Mouse (Mus musculus): ENCODE measurements around the gene Nat8f6.
"Not testable (repeated sequence)": the region's sequence is repeated elsewhere in the genome, so short reads cannot be mapped to it uniquely, and the experiment has no call there.

Gene Nat8f6

GRCm38 (mm10) chr6:85836098-85836497 is 15.3 kb upstream of the Nat8f6 start:
- not testable (repeated sequence) for DNase-seq (ENCODE audit: low spot score)

GRCm38 (mm10) chr6:85835104-85835503 is 14.3 kb upstream of the Nat8f6 start:
- DNase-seq (ENCODE audit: low spot score) = not testable (repeated sequence)

- DNase-seq (ENCODE audit: low spot score) = not testable (repeated sequence)
These were observed 13.8 kb upstream of the Nat8f6 start for GRCm38 (mm10) chr6:85834504-85835100.

- DNase-seq (ENCODE audit: low spot score) = no peak
These were observed 11.1 kb upstream of the Nat8f6 start, which contains the start of gene Nat8 for GRCm38 (mm10) chr6:85831796-85832321. Gene Nat8, minus strand, starts transcription at chr6:85832082.

- DNase-seq (ENCODE audit: low spot score) = no peak
These were observed 8.7 kb upstream of the Nat8f6 start for GRCm38 (mm10) chr6:85829462-85829861.

GRCm38 (mm10) chr6:85825886-85826285 is 5.1 kb upstream of the Nat8f6 start:
- no peak for DNase-seq (ENCODE audit: low spot score)

GRCm38 (mm10) chr6:85823382-85824090 is 2.8 kb upstream of the Nat8f6 start:
- DNase-seq (ENCODE audit: low spot score) = no peak

- no peak for DNase-seq (ENCODE audit: low spot score)
These were observed 1.5 kb upstream of the Nat8f6 start for GRCm38 (mm10) chr6:85822286-85822685.

- DNase-seq (ENCODE audit: low spot score) = no peak
These were observed 2.4 kb downstream of the Nat8f6 start for GRCm38 (mm10) chr6:85818338-85818737.

GRCm38 (mm10) chr6:85813339-85813738 is 7.4 kb downstream of the Nat8f6 start:
- DNase-seq (ENCODE audit: low spot score) = no peak

- DNase-seq (ENCODE audit: low spot score) = not testable (repeated sequence)
These were observed 9.7 kb downstream of the Nat8f6 start for GRCm38 (mm10) chr6:85810942-85811537.

- not testable (repeated sequence) for DNase-seq (ENCODE audit: low spot score)
These were observed 10.2 kb downstream of the Nat8f6 start for GRCm38 (mm10) chr6:85810514-85810913.

GRCm38 (mm10) chr6:85809784-85810183 is 11.0 kb downstream of the Nat8f6 start:
- DNase-seq (ENCODE audit: low spot score) = not testable (repeated sequence)

- DNase-seq (ENCODE audit: low spot score) = not testable (repeated sequence)
These were observed 17.6 kb downstream of the Nat8f6 start for GRCm38 (mm10) chr6:85803180-85803579.

GRCm38 (mm10) chr6:85765532-85765931 is 55.2 kb downstream of the Nat8f6 start, which contains the start of gene Nat8f3:
Gene Nat8f3, minus strand, starts transcription at chr6:85765754.
- DNase-seq (ENCODE audit: low spot score) = peak; percentile 10

- DNase-seq (ENCODE audit: low spot score) = not testable (repeated sequence)
These were observed 57.4 kb downstream of the Nat8f6 start for GRCm38 (mm10) chr6:85763127-85764070.

GRCm38 (mm10) chr6:85762678-85763077 is 58.1 kb downstream of the Nat8f6 start:
- not testable (repeated sequence) for DNase-seq (ENCODE audit: low spot score)
